Mouse (Mus musculus) liver, embryonic 14.5 days (tissue): ENCODE results near the gene Slc46a3.

Source experiments
- CTCF ChIP-seq: IDR thresholded peaks from 2 replicates; pipeline ENCODE4 v1.5.1; 2016; ENCODE audit warnings: antibody characterized with exemption, low read depth, control low read depth
- EP300 ChIP-seq: IDR thresholded peaks from 2 replicates; pipeline ENCODE4 v1.6.1; 2016; ENCODE audit warnings: antibody characterized with exemption, low read depth

DNA sequence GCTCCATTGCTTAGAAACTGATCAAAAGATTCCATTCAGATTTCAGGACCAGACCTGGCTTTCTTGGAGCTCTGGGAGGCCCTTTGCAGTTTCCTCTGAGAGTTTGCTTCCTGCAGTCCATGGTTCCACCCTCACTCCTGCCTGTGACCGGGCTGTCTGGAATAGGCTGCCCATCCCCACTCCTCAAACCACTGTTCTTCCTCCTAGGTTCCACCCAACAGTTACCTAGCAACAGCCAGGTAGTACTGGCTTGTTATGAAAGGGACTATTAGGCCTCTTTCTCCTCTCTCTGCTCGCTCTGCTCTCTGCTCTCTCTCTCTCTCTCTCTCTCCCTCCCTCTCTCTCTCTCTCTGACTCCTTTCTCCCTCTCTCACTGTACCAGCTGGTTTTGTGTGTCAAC, 3.6 kb upstream of the Slc46a3 start:
- TF ChIP-seq CTCF (no peak), EP300 (no peak)
